Mouse (Mus musculus): Measurements from ENCODE around the gene Nxf3. TPM values are rescaled to one million over a fixed set of nuclear protein-coding genes. Genes with fewer than 3 reads are reported as not detected.

Nxf3 gene
- total and polyA plus RNA-seq, 2 experiments from 2014 or later = 0.57 TPM; not detected in 1

GRCm38 (mm10) chrX:136030331-136030730 is 54.7 kb downstream of the Nxf3 start:
- no peak for ATAC-seq (ENCODE audit: insufficient read depth, low read depth)
- Histone ChIP-seq H3K27me3 (ENCODE audit: control insufficient read depth, insufficient read depth, low read length) (no peaks in the 10 kb centered on the region), H3K4me2 (ENCODE audit: low read depth, low read length) (no peak overlapping the region), H3K9ac (replicated peaks; ENCODE audit: low read depth, low read length) (no peak overlapping the region), H3K27ac (ENCODE audit: low read depth) (no peak overlapping the region), H3K4me3 (ENCODE audit: low read depth, low read length) (no peak overlapping the region), H3K4me1 (ENCODE audit: control insufficient read depth, insufficient read depth) (no peaks in the 10 kb centered on the region), H3K36me3 (replicated peaks; ENCODE audit: control insufficient read depth, insufficient read depth, low read length) (no peaks in the 10 kb centered on the region), H3K9me3 (replicated peaks; ENCODE audit: control insufficient read depth, low read length) (no peaks in the 10 kb centered on the region)
- WGBS = 79% methylated on average over 1 of the region's 1 CpGs
- DNase-seq (ENCODE audit: low spot score) = no peak
- no peak for TF ChIP-seq CTCF (IDR thresholded peaks at IDR 0.05; ENCODE audit: low read depth)
- TF ChIP-seq EP300 (IDR thresholded peaks at IDR 0.05; ENCODE audit: low read depth) = no peak

Other genes with a start within 250 kb of the Nxf3 start
- 8.8 and 13.3 TPM in 2 replicates for gene Gprasp2, start 246.2 kb downstream of the Nxf3 start, total RNA-seq (2014; rRNA removed; ENCODE audit: low replicate concordance)
- gene Gprasp2, start 246.2 kb downstream of the Nxf3 start, polyA plus RNA-seq (2015; fragmentation: Nextera tagmentation; extraction: Ambion mirVana) = 6.7 and 7.0 TPM in 2 replicates
- 14.9 and 31.1 TPM in 2 replicates for gene Arxes2, start 91.4 kb downstream of the Nxf3 start, total RNA-seq (2014; rRNA removed; ENCODE audit: low replicate concordance)
- gene Arxes2, start 91.4 kb downstream of the Nxf3 start, polyA plus RNA-seq (2015; fragmentation: Nextera tagmentation; extraction: Ambion mirVana) = 37.5 and 37.7 TPM in 2 replicates
- gene Arxes1, start 51.9 kb downstream of the Nxf3 start, total RNA-seq (2014; rRNA removed; ENCODE audit: low replicate concordance) = 1.5 and 3.5 TPM in 2 replicates
- 11.7 TPM in 2 replicates for gene Arxes1, start 51.9 kb downstream of the Nxf3 start, polyA plus RNA-seq (2015; fragmentation: Nextera tagmentation; extraction: Ambion mirVana)
- 0.23 TPM in 1 of 2 replicates, not detected in the other for gene Bex2, start 17.0 kb downstream of the Nxf3 start, total RNA-seq (2014; rRNA removed; ENCODE audit: low replicate concordance)
- gene Bex2, start 17.0 kb downstream of the Nxf3 start, polyA plus RNA-seq (2015; fragmentation: Nextera tagmentation; extraction: Ambion mirVana) = 5.6 TPM in 2 replicates
- gene Bex4, start 53.7 kb upstream of the Nxf3 start, total RNA-seq (2014; rRNA removed; ENCODE audit: low replicate concordance) = 13.8 and 15.5 TPM in 2 replicates
- 93.8 and 119 TPM in 2 replicates for gene Bex4, start 53.7 kb upstream of the Nxf3 start, polyA plus RNA-seq (2015; fragmentation: Nextera tagmentation; extraction: Ambion mirVana)
- gene Tceal8, start 87.1 kb upstream of the Nxf3 start, total RNA-seq (2014; rRNA removed; ENCODE audit: low replicate concordance) = 162 and 180 TPM in 2 replicates
- 202 and 229 TPM in 2 replicates for gene Tceal8, start 87.1 kb upstream of the Nxf3 start, polyA plus RNA-seq (2015; fragmentation: Nextera tagmentation; extraction: Ambion mirVana)
- 0.39 TPM in 1 of 2 replicates, not detected in the other for gene Tceal5, start 118.6 kb upstream of the Nxf3 start, total RNA-seq (2014; rRNA removed; ENCODE audit: low replicate concordance)
- 13.4 and 15.0 TPM in 2 replicates for gene Tceal5, start 118.6 kb upstream of the Nxf3 start, polyA plus RNA-seq (2015; fragmentation: Nextera tagmentation; extraction: Ambion mirVana)
- gene Tceal7, start 129.5 kb upstream of the Nxf3 start, total RNA-seq (2014; rRNA removed; ENCODE audit: low replicate concordance) = 14.9 and 21.7 TPM in 2 replicates
- 14.5 and 15.1 TPM in 2 replicates for gene Tceal7, start 129.5 kb upstream of the Nxf3 start, polyA plus RNA-seq (2015; fragmentation: Nextera tagmentation; extraction: Ambion mirVana)
- 27.3 and 69.5 TPM in 2 replicates for gene Bex1, start 130.3 kb upstream of the Nxf3 start, total RNA-seq (2014; rRNA removed; ENCODE audit: low replicate concordance)
- gene Bex1, start 130.3 kb upstream of the Nxf3 start, polyA plus RNA-seq (2015; fragmentation: Nextera tagmentation; extraction: Ambion mirVana) = 123 and 141 TPM in 2 replicates
- gene Tceal9, start 159.8 kb upstream of the Nxf3 start, total RNA-seq (2014; rRNA removed; ENCODE audit: low replicate concordance) = 216 and 228 TPM in 2 replicates
- 284 and 306 TPM in 2 replicates for gene Tceal9, start 159.8 kb upstream of the Nxf3 start, polyA plus RNA-seq (2015; fragmentation: Nextera tagmentation; extraction: Ambion mirVana)
- gene Bex3, start 185.0 kb upstream of the Nxf3 start, total RNA-seq (2014; rRNA removed; ENCODE audit: low replicate concordance) = 133 and 177 TPM in 2 replicates
- 276 and 298 TPM in 2 replicates for gene Bex3, start 185.0 kb upstream of the Nxf3 start, polyA plus RNA-seq (2015; fragmentation: Nextera tagmentation; extraction: Ambion mirVana)

Measured in heart, postnatal 0 days (tissue).